Mouse (Mus musculus) lung, embryonic 16.5 days (tissue): ENCODE measurements around the gene Dync1i2. TPM values are rescaled to one million over a fixed set of nuclear protein-coding genes. Genes with fewer than 3 reads are reported as not detected.

Experiments
- ATAC-seq: fragments of 200-750 bp; cut with Nextera tagmentation; 2 replicates; pipeline ENCODE4 v1.8.0; 2017; ENCODE audit warnings: low read depth, mild to moderate bottlenecking, moderate library complexity
- H3K27ac ChIP-seq: fragments of 300-500 bp; sonication (generic); 2 replicates; pipeline ENCODE4 v1.5.1; 2014; ENCODE audit warnings: mild to moderate bottlenecking, control low read depth, low read length
- H3K27me3 ChIP-seq: fragments of 300-500 bp; sonication (generic); 2 replicates; pipeline ENCODE4 v1.6.1; 2014; ENCODE audit warnings: low read depth, low read length, mixed read lengths; ENCODE audit not compliant: control insufficient read depth, insufficient read depth
- H3K36me3 ChIP-seq: fragments of 300-500 bp; sonication (generic); 2 replicates; pipeline ENCODE4 v1.6.1; 2014; ENCODE audit warnings: low read length; ENCODE audit not compliant: control insufficient read depth, insufficient read depth
- H3K4me1 ChIP-seq: fragments of 300-500 bp; sonication (generic); replicated peaks from 2 replicates; pipeline ENCODE4 v1.6.1; 2014; ENCODE audit warnings: low read length, mixed read lengths; ENCODE audit not compliant: control insufficient read depth, insufficient read depth
- H3K4me2 ChIP-seq: fragments of 300-500 bp; sonication (generic); 2 replicates; pipeline ENCODE4 v1.6.1; 2014; ENCODE audit warnings: low read depth, low read length, control low read depth
- H3K4me3 ChIP-seq: fragments of 300-500 bp; sonication (generic); 2 replicates; pipeline ENCODE4 v1.5.1; 2014; ENCODE audit warnings: mild to moderate bottlenecking, low read length, control low read depth
- H3K9ac ChIP-seq: fragments of 300-500 bp; sonication (generic); 2 replicates; pipeline ENCODE4 v1.6.1; 2014; ENCODE audit warnings: low read length, control low read depth
- H3K9me3 ChIP-seq: fragments of 300-500 bp; sonication (generic); 2 replicates; pipeline ENCODE4 v1.6.1; 2016; ENCODE audit warnings: low read length; ENCODE audit not compliant: control insufficient read depth
- WGBS: fragments of 180-500 bp; shearing (Covaris S2); extraction: QIAGEN DNeasy Blood & Tissue Kit; methylation state at CpG from one replicate; pipeline ENCODE4 v1.1.7; 2014; 5-methylcytosine and 5-hydroxymethylcytosine counted together
- polyA plus RNA-seq: library from polyadenylated mRNA; unstranded; fragments of >200 nt; fragmentation: Nextera tagmentation; extraction: Ambion mirVana; gene quantifications from 2 replicates; pipeline ENCODE4 v1.2.1, GENCODE M21; 2015

The Dync1i2 gene
- polyA plus RNA-seq, 1 experiment from 2014 or later: 104 TPM

DNA sequence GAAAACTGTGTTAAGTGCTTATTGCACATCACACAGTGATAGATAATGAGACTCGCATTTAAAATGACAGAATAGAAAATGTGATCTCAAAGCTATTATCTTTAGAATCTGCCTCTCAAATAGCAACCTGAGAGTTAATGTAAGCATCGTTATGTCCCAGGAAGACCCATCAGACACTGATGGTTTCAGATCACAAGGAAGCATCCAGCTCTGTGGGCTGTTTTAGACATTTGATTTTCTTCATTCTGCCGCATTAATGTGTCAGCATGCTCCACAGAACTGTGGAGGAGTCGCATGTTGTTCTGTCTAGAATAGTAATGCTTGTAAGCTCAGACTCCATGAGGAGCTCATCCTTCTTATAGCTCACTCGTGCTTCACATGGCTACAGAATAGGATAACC lies 34.6 kb downstream of the Dync1i2 start:
- Histone ChIP-seq H3K27ac (no peak overlapping the region), H3K9ac (no peak overlapping the region), H3K36me3 (peaks cover 18% of the 10 kb centered on the region), H3K27me3 (no peaks in the 10 kb centered on the region), H3K9me3 (no peaks in the 10 kb centered on the region), H3K4me1 (no peaks in the 10 kb centered on the region), H3K4me3 (no peak overlapping the region), H3K4me2 (no peak overlapping the region)
- 89% methylated on average over 5 of the region's 5 CpGs for WGBS
- ATAC-seq: no peak

GRCm38 (mm10) chr2:71248071-71248470 lies 36.6 kb downstream of the Dync1i2 start:
- Histone ChIP-seq H3K9me3 (no peaks in the 10 kb centered on the region), H3K4me1 (no peaks in the 10 kb centered on the region), H3K36me3 (peaks cover 29% of the 10 kb centered on the region), H3K9ac (no peak overlapping the region), H3K27ac (no peak overlapping the region), H3K27me3 (no peaks in the 10 kb centered on the region), H3K4me2 (no peak overlapping the region), H3K4me3 (no peak overlapping the region)
- no peak for ATAC-seq
- 70% methylated on average over 3 of the region's 3 CpGs for WGBS

- no peaks in the 10 kb centered on the region for H3K9me3 ChIP-seq
- no peaks in the 10 kb centered on the region for H3K27me3 ChIP-seq
- peaks cover 36% of the 10 kb centered on the region for H3K36me3 ChIP-seq
- no peak overlapping the region for H3K27ac ChIP-seq
- H3K9ac ChIP-seq: no peak overlapping the region
- H3K4me1 ChIP-seq: no peaks in the 10 kb centered on the region
- H3K4me2 ChIP-seq: no peak overlapping the region
- H3K4me3 ChIP-seq: no peak overlapping the region
- WGBS: 65% methylated on average over 5 of the region's 5 CpGs
- ATAC-seq: no peak
These were observed 39.3 kb downstream of the Dync1i2 start for GRCm38 (mm10) chr2:71250841-71251240.

DNA sequence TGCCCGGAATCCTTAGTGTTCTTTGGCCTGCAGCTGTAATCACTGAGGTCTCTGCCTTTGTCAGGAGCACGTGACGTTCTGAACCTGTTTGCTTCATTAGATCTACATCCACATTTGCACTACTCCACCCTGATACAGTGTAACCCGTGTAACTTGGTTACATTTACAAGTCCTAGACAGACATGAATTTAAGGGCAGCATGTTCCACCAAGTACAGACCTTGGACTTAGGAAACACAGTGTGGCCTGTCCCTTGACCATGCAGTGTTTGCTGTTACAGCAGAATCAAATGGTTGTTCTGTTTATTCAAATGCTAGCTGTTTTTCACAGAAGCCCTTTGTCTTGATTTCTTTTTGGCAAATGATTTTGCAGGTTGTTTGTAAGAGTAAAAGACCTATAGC lies 43.3 kb downstream of the Dync1i2 start:
- H3K9ac ChIP-seq: no peak overlapping the region
- no peak overlapping the region for H3K4me3 ChIP-seq
- peaks cover 41% of the 10 kb centered on the region for H3K36me3 ChIP-seq
- 72% methylated on average over 4 of the region's 4 CpGs for WGBS
- no peak overlapping the region for H3K4me2 ChIP-seq
- ATAC-seq: no peak
- no peaks in the 10 kb centered on the region for H3K9me3 ChIP-seq
- no peaks in the 10 kb centered on the region for H3K4me1 ChIP-seq
- H3K27ac ChIP-seq: no peak overlapping the region
- no peaks in the 10 kb centered on the region for H3K27me3 ChIP-seq

- ATAC-seq: no peak
- no peak overlapping the region for H3K27ac ChIP-seq
- H3K4me3 ChIP-seq: no peak overlapping the region
- no peak overlapping the region for H3K4me2 ChIP-seq
- no peak overlapping the region for H3K9ac ChIP-seq
- no peaks in the 10 kb centered on the region for H3K9me3 ChIP-seq
- WGBS: 85% methylated on average over 7 of the region's 7 CpGs
- peaks cover 43% of the 10 kb centered on the region for H3K36me3 ChIP-seq
- H3K4me1 ChIP-seq: no peaks in the 10 kb centered on the region
- no peaks in the 10 kb centered on the region for H3K27me3 ChIP-seq
These were observed 45.1 kb downstream of the Dync1i2 start for GRCm38 (mm10) chr2:71256581-71256980.

GRCm38 (mm10) chr2:71264585-71264984 lies 53.1 kb downstream of the Dync1i2 start:
- no peak for ATAC-seq
- H3K27me3 ChIP-seq: no peaks in the 10 kb centered on the region
- H3K4me1 ChIP-seq: no peaks in the 10 kb centered on the region
- H3K27ac ChIP-seq: no peak overlapping the region
- no peaks in the 10 kb centered on the region for H3K9me3 ChIP-seq
- H3K36me3 ChIP-seq: peaks cover 34% of the 10 kb centered on the region
- H3K4me3 ChIP-seq: no peak overlapping the region
- no peak overlapping the region for H3K4me2 ChIP-seq
- H3K9ac ChIP-seq: no peak overlapping the region
- WGBS: 92% methylated on average over 20 of the region's 20 CpGs

GRCm38 (mm10) chr2:71268691-71269090 lies 57.2 kb downstream of the Dync1i2 start:
- no peak overlapping the region for H3K27ac ChIP-seq
- H3K9ac ChIP-seq: no peak overlapping the region
- H3K4me1 ChIP-seq: no peaks in the 10 kb centered on the region
- peaks cover 24% of the 10 kb centered on the region for H3K36me3 ChIP-seq
- no peak for ATAC-seq
- 88% methylated on average over 8 of the region's 8 CpGs for WGBS
- H3K9me3 ChIP-seq: no peaks in the 10 kb centered on the region
- H3K27me3 ChIP-seq: no peaks in the 10 kb centered on the region
- no peak overlapping the region for H3K4me2 ChIP-seq
- H3K4me3 ChIP-seq: no peak overlapping the region

DNA sequence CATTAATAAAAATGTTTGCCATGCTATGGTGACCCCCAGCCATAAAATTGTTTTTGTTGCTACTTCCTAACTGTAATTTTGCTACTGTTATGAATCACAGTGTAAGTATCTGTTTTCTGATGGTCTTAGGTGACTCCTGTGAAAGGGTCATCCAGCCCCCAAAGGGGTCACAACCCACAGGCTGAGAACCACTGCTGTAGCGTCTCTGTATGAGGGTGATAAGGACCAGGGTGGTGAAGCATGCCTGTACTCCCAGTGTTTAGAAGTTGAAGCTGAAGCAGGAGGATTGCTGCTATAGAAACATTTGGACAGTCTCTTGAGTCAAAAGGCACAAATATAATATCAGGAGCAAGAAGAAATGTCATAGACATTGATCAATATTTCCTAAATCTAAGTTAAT lies 57.8 kb downstream of the Dync1i2 start:
- ATAC-seq: no peak
- 47% methylated on average over 1 of the region's 1 CpGs for WGBS
- Histone ChIP-seq H3K36me3 (peaks cover 23% of the 10 kb centered on the region), H3K27me3 (no peaks in the 10 kb centered on the region), H3K9me3 (no peaks in the 10 kb centered on the region), H3K4me1 (no peaks in the 10 kb centered on the region), H3K4me2 (no peak overlapping the region), H3K4me3 (no peak overlapping the region), H3K27ac (no peak overlapping the region), H3K9ac (no peak overlapping the region)

DNA sequence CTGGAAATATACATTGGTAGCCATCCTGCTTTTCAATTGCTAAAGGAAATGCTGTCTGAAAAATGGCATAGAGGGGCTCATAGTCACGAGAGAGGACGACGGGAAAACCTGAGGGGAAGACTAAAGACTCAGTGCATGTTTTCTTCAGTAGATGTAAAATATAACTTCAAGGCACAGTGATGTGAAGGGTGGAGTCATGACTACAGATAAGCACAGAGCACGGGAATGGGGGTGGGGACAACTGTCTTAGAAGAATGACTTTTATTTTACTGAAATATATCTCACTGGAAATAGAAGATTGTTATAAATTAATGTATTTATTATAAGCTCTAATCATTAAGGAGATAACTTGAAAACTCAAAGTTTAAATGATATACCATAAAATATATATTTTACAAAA lies 58.6 kb downstream of the Dync1i2 start:
- H3K27me3 ChIP-seq: no peaks in the 10 kb centered on the region
- no peaks in the 10 kb centered on the region for H3K9me3 ChIP-seq
- WGBS: 57% methylated on average over 4 of the region's 4 CpGs
- no peak for ATAC-seq
- peaks cover 18% of the 10 kb centered on the region for H3K36me3 ChIP-seq
- H3K27ac ChIP-seq: no peak overlapping the region
- no peak overlapping the region for H3K4me2 ChIP-seq
- H3K9ac ChIP-seq: no peak overlapping the region
- H3K4me3 ChIP-seq: no peak overlapping the region
- no peaks in the 10 kb centered on the region for H3K4me1 ChIP-seq
